Mouse (Mus musculus) frontal cortex, postnatal 25 days (tissue): ENCODE measurements at regions not wholly inside any gene's neighbourhood (a gene's known extent, or its start where the extent isn't known, plus 50 kb on each side); places are given as distances from the start of the nearest gene placed in this dataset.

Experiments
- DNase-seq, 2 experiments: peaks; one replicate each; pipeline ENCODE4 v3.0.0; 2022; ENCODE audit warnings: low spot score in 2 of 2

- DNase-seq = no peak
Measured at GRCm38 (mm10) chr6:14407754-14408153, 347.3 kb downstream of the Ppp1r3a start.

- no peak for DNase-seq
Measured at GRCm38 (mm10) chr6:14358280-14358679, 396.8 kb downstream of the Ppp1r3a start.
